In the genomic region with DNA sequence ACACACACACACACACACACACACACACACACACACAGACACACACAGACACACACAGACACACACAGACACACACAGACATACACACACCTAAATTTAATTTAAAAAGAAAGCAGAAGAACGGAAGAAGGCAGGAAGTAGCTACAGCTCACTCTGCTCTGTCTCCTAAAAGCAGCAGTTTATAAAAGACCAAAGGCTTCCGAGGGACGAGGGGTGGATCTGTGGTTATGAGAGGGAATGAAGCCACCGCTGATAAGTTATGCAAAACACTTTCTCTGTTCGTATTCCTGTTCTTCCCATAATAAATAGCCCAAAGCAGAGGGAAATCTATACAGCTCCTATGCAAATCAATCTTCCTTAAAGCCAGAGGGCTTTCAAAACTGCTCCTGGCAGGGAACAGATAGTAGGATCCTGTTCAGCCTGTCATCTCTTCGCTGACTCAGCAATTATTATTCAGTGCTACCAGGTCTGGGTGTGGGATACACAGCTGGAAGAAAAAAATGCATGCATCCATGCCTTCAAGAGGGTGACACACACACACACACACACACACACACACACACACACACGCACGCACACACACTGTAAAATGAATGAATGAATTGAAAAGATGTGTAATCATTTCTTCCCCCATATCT, we compare ENCODE assay signal across 15 mouse cellular contexts. TPM values are rescaled to one million over a fixed set of nuclear protein-coding genes. Genes with fewer than 3 reads are reported as not detected.
A peak's percentile ranks its signal among the peaks of the same experiment; 100 is the strongest.
DNase-seq lines count a peak whose midpoint lies in the region; ATAC-seq and TF ChIP-seq lines count a peak whose summit lies in the region.
"Had no signal": no experiment of that assay in that cellular context is flagged by ENCODE, and none has a peak within 500 bp of the region (broad histone marks: within the 10 kb centered on the region; RNA-seq: fewer than 3 reads in every experiment).

No protein-coding gene starts in this region.

- 0 out of 2 replicates have a peak, but pooled peaks have one; percentile 25 for ATAC-seq in forebrain, postnatal 0 days
- no peak for ATAC-seq in forebrain, embryonic 14.5 days
- ATAC-seq: forebrain, embryonic 13.5 days had no signal

- no peak for DNase-seq in forebrain, postnatal 0 days
- DNase-seq in forebrain, embryonic 14.5 days (ENCODE audit: low spot score) = no peak
- peak; percentile 41 for DNase-seq in thymus, adult 2 months
- DNase-seq in thymus, postnatal 36 days = no peak
- DNase-seq in induced T-regulatory cell, adult 2 months (ENCODE audit: low read depth) = peak; percentile 47
- DNase-seq in thymus, postnatal 25 days = peak; percentile 38
- no peak for DNase-seq in embryo, embryonic 10 days (ENCODE audit: low spot score)
- DNase-seq in heart, postnatal 4 days = no peak
- DNase-seq: cerebellum, postnatal 14 days; gastrocnemius, postnatal 14 days; lung, adult 2 months had no signal

- H3K4me1 ChIP-seq in forebrain, postnatal 0 days (ENCODE audit: insufficient read depth) = no peaks in the 10 kb centered on the region
- H3K4me1 ChIP-seq in forebrain, embryonic 14.5 days (ENCODE audit: control insufficient read depth, insufficient read depth, low read length) = no peaks in the 10 kb centered on the region
- peaks cover 57% of the 10 kb centered on the region for H3K4me1 ChIP-seq in thymus, adult 2 months (replicated peaks; ENCODE audit: control insufficient read depth, insufficient read depth, low read length)
- H3K4me1 ChIP-seq: embryonic facial prominence, embryonic 15.5 days; forebrain, embryonic 13.5 days; stomach, embryonic 15.5 days had no signal

- no peak for TF ChIP-seq POLR2A in thymus, adult 2 months (IDR thresholded peaks at IDR 0.05; ENCODE audit: control insufficient read depth, extremely low read depth, insufficient read depth, low read length, poor library complexity)

- H3K9me3 ChIP-seq in forebrain, postnatal 0 days (ENCODE audit: low read length) = no peaks in the 10 kb centered on the region
- no peaks in the 10 kb centered on the region for H3K9me3 ChIP-seq in forebrain, embryonic 14.5 days (replicated peaks; ENCODE audit: control insufficient read depth, low read length)
- H3K9me3 ChIP-seq: embryonic facial prominence, embryonic 15.5 days; stomach, embryonic 15.5 days had no signal

- H3K4me2 ChIP-seq in forebrain, postnatal 0 days (ENCODE audit: low read depth) = no peak overlapping the region
- H3K4me2 ChIP-seq in forebrain, embryonic 14.5 days (ENCODE audit: low read length) = no peak overlapping the region
- H3K4me2 ChIP-seq: embryonic facial prominence, embryonic 15.5 days; forebrain, embryonic 13.5 days; stomach, embryonic 15.5 days had no signal

- H3K36me3 ChIP-seq in forebrain, postnatal 0 days (ENCODE audit: insufficient read depth) = no peaks in the 10 kb centered on the region
- no peaks in the 10 kb centered on the region for H3K36me3 ChIP-seq in forebrain, embryonic 14.5 days (ENCODE audit: control insufficient read depth, insufficient read depth, low read length)
- peaks cover 14% of the 10 kb centered on the region for H3K36me3 ChIP-seq in thymus, adult 2 months (ENCODE audit: control insufficient read depth, insufficient read depth, low read length)
- H3K36me3 ChIP-seq: embryonic facial prominence, embryonic 15.5 days; stomach, embryonic 15.5 days had no signal

- TF ChIP-seq CTCF in forebrain, postnatal 0 days (IDR thresholded peaks at IDR 0.05; ENCODE audit: low read depth) = no peak
- no peak for TF ChIP-seq CTCF in thymus, adult 2 months (IDR thresholded peaks at IDR 0.05; ENCODE audit: borderline replicate concordance, control insufficient read depth, extremely low read depth, insufficient read depth, low read length, poor library complexity)

- H3K4me3 ChIP-seq in forebrain, postnatal 0 days (ENCODE audit: low read depth, low read length) = no peak overlapping the region
- H3K4me3 ChIP-seq in forebrain, embryonic 14.5 days (ENCODE audit: low read depth, low read length) = no peak overlapping the region
- H3K4me3 ChIP-seq in thymus, adult 2 months (ENCODE audit: control insufficient read depth, insufficient read depth, low read length) = no peak overlapping the region
- H3K4me3 ChIP-seq: embryonic facial prominence, embryonic 15.5 days; forebrain, embryonic 13.5 days; stomach, embryonic 15.5 days had no signal

- H3K27ac ChIP-seq in forebrain, postnatal 0 days (ENCODE audit: low read depth, low read length) = no peak overlapping the region
- H3K27ac ChIP-seq in forebrain, embryonic 14.5 days (ENCODE audit: low read depth, low read length) = no peak overlapping the region
- H3K27ac ChIP-seq in thymus, adult 2 months (ENCODE audit: control insufficient read depth, insufficient read depth, low read length) = no peak overlapping the region; the same call in 1 of the 2 replicates
- H3K27ac ChIP-seq: embryonic facial prominence, embryonic 15.5 days; forebrain, embryonic 13.5 days; kidney, postnatal 0 days; stomach, embryonic 15.5 days had no signal

- H3K27me3 ChIP-seq in forebrain, postnatal 0 days (ENCODE audit: insufficient read depth, low read length) = no peaks in the 10 kb centered on the region
- H3K27me3 ChIP-seq in forebrain, embryonic 14.5 days (replicated peaks; ENCODE audit: control insufficient read depth, insufficient read depth, low read length) = no peaks in the 10 kb centered on the region
- H3K27me3 ChIP-seq in thymus, adult 2 months (ENCODE audit: control insufficient read depth, insufficient read depth, low read length) = no peaks in the 10 kb centered on the region; the same call in 1 of the 2 replicates
- H3K27me3 ChIP-seq: embryonic facial prominence, embryonic 15.5 days; forebrain, embryonic 13.5 days; stomach, embryonic 15.5 days had no signal

- H3K9ac ChIP-seq in forebrain, postnatal 0 days = no peak overlapping the region
- no peak overlapping the region for H3K9ac ChIP-seq in forebrain, embryonic 14.5 days (ENCODE audit: low read length)
- H3K9ac ChIP-seq: embryonic facial prominence, embryonic 15.5 days; forebrain, embryonic 13.5 days; stomach, embryonic 15.5 days had no signal

- 70% methylated on average over 8 of the region's 8 CpGs for WGBS in forebrain, postnatal 0 days
- WGBS in forebrain, embryonic 14.5 days = 76% methylated on average over 8 of the region's 8 CpGs
- WGBS in thymus, adult 2 months = 25% methylated on average over 8 of the region's 8 CpGs

RNA-seq across cellular contexts. Expression of a gene that starts 7.9 kb away (rescaled TPM):
- 2.2 and 2.5 TPM in 2 replicates for total RNA-seq in forebrain, postnatal 0 days (2014; rRNA removed)
- 1.6 and 1.8 TPM in 2 replicates for polyA plus RNA-seq in forebrain, postnatal 0 days (2015; fragmentation: Nextera tagmentation; extraction: Ambion mirVana)
- 0.95 and 1.2 TPM in 2 replicates for polyA plus RNA-seq in forebrain, embryonic 14.5 days (2014; fragmentation: Nextera tagmentation; extraction: Ambion mirVana)
- 131 and 137 TPM in 2 replicates for polyA plus RNA-seq in thymus, adult 2 months (2012; rRNA removed)
- 1 to 10 TPM; 1.0 to 1.4 TPM for total RNA-seq in heart, postnatal 4 days (2021)

RNA-seq across cellular contexts. Expression of a gene that starts 37.6 kb away (rescaled TPM):
- total RNA-seq in forebrain, postnatal 0 days (2014; rRNA removed) = 3.2 and 3.5 TPM in 2 replicates
- 5.2 and 6.0 TPM in 2 replicates for polyA plus RNA-seq in forebrain, postnatal 0 days (2015; fragmentation: Nextera tagmentation; extraction: Ambion mirVana)
- 10.4 and 11.8 TPM in 2 replicates for polyA plus RNA-seq in forebrain, embryonic 14.5 days (2014; fragmentation: Nextera tagmentation; extraction: Ambion mirVana)
- 10.6 and 14.8 TPM in 2 replicates for polyA plus RNA-seq in thymus, adult 2 months (2012; rRNA removed)
- 10 to 100 TPM; 45.6 to 46.9 TPM for total RNA-seq in heart, postnatal 4 days (2021)

RNA-seq across cellular contexts. Expression of a gene that starts 38.6 kb away (rescaled TPM):
- 15.7 and 18.6 TPM in 2 replicates for total RNA-seq in forebrain, postnatal 0 days (2014; rRNA removed)
- polyA plus RNA-seq in forebrain, postnatal 0 days (2015; fragmentation: Nextera tagmentation; extraction: Ambion mirVana) = 16.9 and 17.5 TPM in 2 replicates
- 19.3 and 19.6 TPM in 2 replicates for polyA plus RNA-seq in forebrain, embryonic 14.5 days (2014; fragmentation: Nextera tagmentation; extraction: Ambion mirVana)
- 62.4 and 63.9 TPM in 2 replicates for polyA plus RNA-seq in thymus, adult 2 months (2012; rRNA removed)
- total RNA-seq in heart, postnatal 4 days (2021) = 10 to 100 TPM; 19.5 to 20.4 TPM

RNA-seq across cellular contexts. Expression of a gene that starts 58.9 kb away (rescaled TPM):
- total RNA-seq in forebrain, postnatal 0 days (2014; rRNA removed) = 1.3 and 1.4 TPM in 2 replicates
- 0.77 and 1.2 TPM in 2 replicates for polyA plus RNA-seq in forebrain, postnatal 0 days (2015; fragmentation: Nextera tagmentation; extraction: Ambion mirVana)
- 0.71 and 0.90 TPM in 2 replicates for polyA plus RNA-seq in forebrain, embryonic 14.5 days (2014; fragmentation: Nextera tagmentation; extraction: Ambion mirVana)
- polyA plus RNA-seq in thymus, adult 2 months (2012; rRNA removed) = 139 and 152 TPM in 2 replicates
- 10 to 100 TPM; 60.1 to 79.6 TPM for total RNA-seq in heart, postnatal 4 days (2021)

Comparison
In these comparisons a context has a peak if more than half of its experiments do, and no peak if none do; other contexts are left out.
1. DNase-seq: peak in thymus, adult 2 months (single experiment), induced T-regulatory cell, adult 2 months (single experiment) and thymus, postnatal 25 days (single experiment); none in forebrain, postnatal 0 days (single experiment), forebrain, embryonic 14.5 days (single experiment), thymus, postnatal 36 days (0 of 2), embryo, embryonic 10 days (single experiment) and heart, postnatal 4 days (single experiment).
2. RNA of a gene that starts 7.9 kb away (polyA plus RNA-seq): 131 to 137 TPM in thymus, adult 2 months; 1.6 to 1.8 TPM in forebrain, postnatal 0 days and 0.95 to 1.2 TPM in forebrain, embryonic 14.5 days; every median in the first group is over 10 times any median in the second.